Mouse (Mus musculus): ENCODE results near the gene Olfr477. TPM values are rescaled to one million over a fixed set of nuclear protein-coding genes. Genes with fewer than 3 reads are reported as not detected.
"Not testable (repeated sequence)": the region's sequence is repeated elsewhere in the genome, so short reads cannot be mapped to it uniquely, and the experiment has no call there.

Olfr477 gene
- total RNA-seq (2021), result not detected
- long read RNA-seq, experiment 1, result 0 reads
- long read RNA-seq, experiment 2, result 0 reads

DNA sequence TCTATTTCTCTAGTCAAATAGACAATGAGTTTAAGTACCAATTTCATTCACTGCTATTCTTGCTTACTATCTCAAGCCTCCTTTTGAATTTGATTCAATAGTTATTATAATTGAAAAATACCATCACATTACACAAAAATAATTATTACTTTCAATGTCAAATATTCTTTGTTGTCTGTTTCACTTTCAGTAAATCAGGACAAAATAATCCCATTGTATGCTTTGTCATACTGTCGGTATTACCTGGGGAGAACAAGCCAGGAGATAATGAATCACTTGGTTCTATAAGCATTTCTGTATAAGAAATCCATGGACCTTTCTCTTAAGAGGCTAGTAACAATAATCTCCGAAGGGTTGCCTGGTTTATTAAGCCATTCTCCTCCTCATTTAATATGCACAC is at the start of gene Olfr477:
Gene Olfr477 (plus strand): TSS at position 301 of the 400 bp plus-strand sequence.
- no peak for DNase-seq

DNA sequence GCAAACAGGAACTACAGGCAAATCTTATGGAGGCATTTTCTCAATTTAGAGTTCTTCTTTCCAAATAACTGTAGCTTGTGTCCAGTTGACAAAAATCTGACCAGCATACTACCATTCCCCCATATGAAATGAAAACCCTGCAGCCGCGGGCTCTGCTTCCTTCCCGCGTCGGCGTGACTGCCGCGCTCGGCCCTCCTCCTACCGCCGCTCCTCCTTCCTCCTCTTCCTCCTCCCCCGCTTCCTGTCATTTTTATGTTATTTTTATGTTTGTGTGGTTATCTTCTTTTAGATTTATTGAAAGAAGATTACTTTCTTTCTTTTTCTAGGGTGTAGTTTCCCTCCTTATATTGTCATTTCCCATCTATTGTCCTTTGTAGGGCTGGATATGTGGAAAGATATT is 34.0 kb upstream of the Olfr477 start:
- not testable (repeated sequence) for DNase-seq

DNA sequence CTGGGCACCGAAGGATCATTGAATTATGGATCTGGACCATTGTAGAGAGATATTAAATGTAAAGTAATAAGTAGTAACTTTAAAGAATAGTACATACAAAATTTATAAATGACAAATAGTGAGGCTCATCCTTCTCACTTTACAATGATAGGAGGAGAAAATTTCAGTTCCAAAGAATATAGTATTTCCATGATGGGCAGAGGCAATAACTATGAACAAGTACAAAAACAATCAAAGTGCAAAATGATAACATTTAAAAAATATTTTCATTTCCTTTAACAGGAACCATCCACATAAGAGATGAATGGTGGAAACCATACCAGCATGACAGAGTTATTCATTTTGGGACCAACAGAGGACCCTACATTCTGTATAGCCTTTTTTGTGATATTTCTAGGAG is 32.1 kb upstream of the Olfr477 start, which contains the start of gene Olfr474:
Gene Olfr474 (plus strand): TSS at position 301 of the 400 bp plus-strand sequence.
- no peak for DNase-seq

DNA sequence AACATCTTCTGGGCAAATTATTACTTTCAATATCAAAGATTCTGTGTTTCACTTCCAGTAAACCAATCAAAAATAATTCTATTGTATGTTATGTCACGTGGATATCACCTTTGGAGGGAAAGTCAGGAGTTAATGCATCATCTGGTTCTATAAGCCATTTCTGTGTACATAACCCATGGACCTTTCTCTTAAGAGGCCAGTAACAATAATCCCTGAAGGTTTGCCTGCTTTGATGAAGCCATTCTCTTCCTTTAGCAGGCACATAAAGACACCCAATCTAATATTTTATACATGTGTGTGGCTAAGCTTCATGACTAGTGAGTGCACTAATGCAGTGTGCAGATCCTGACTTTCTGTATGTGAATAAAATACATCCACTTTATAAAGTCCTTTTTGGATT is 22.0 kb upstream of the Olfr477 start, which contains the start of gene Olfr476:
Gene Olfr476 (plus strand): TSS at position 301 of the 400 bp plus-strand sequence.
- DNase-seq, result no peak

DNA sequence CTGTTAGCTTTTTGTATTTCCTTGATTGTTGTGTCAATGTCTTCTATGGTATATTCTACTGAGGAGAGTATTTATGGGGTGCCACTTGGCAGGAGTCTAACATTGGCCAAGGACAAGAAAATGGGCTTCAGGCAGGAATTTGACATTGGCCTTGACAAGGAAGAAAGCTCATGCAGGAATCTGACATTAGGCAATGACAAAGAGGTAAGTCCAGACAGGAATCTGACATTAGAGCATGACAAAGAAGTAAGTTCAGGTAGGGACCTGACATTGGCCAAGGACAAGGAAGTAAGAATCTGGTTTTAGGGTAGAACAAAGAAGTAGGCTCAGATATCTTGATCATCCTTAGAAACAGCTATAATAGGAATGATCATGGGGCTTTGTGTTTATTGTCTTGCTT is 27.8 kb downstream of the Olfr477 start:
- DNase-seq, result not testable (repeated sequence)

DNA sequence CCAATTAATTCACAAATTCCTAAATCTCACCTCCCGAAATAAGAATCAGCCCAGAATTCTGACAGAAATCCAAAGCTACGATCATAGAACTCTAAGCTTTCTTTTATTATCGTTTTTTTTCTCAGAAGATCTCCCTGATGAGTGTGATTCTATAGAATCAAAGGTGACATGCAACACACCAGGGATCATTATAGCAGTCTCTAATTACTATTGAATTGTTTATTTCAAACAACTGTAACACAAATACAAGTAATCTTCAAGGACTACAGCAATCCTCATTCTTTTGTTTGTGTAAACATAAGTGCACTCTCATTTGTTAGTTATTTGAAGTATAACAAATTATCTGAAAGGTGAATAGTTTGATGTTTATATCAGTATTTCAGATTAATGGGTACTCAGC is 47.4 kb downstream of the Olfr477 start, which contains the start of gene Olfr478:
Gene Olfr478 (minus strand): TSS at position 101 of the 400 bp plus-strand sequence.
- DNase-seq, result no peak

Other genes starting within 250 kb of the Olfr477 start
- under 1 TPM in 1 of 2 experiments, not detected in 1; 0.23 TPM for gene Cyb5r2, start 228.7 kb upstream of the Olfr477 start, total RNA-seq (2021)
- not detected for gene Ovch2, start 185.5 kb upstream of the Olfr477 start, total RNA-seq (2021)
- gene Olfr467, start 174.4 kb upstream of the Olfr477 start, total RNA-seq (2021), result not detected
- not detected for gene Olfr469, start 161.2 kb upstream of the Olfr477 start, total RNA-seq (2021)
- not detected for gene Olfr470, start 139.2 kb upstream of the Olfr477 start, total RNA-seq (2021)
- gene Olfr472, start 88.8 kb upstream of the Olfr477 start, total RNA-seq (2021), result not detected
- gene Olfr473, start 56.2 kb upstream of the Olfr477 start, total RNA-seq (2021), result not detected
- gene Olfr474, start 32.0 kb upstream of the Olfr477 start, total RNA-seq (2021), result not detected
- gene Olfr476, start 21.9 kb upstream of the Olfr477 start, total RNA-seq (2021), result not detected
- gene Olfr478, start 47.3 kb downstream of the Olfr477 start, total RNA-seq (2021), result not detected
- gene Olfr479, start 64.0 kb downstream of the Olfr477 start, total RNA-seq (2021), result not detected
- not detected for gene Olfr480, start 80.7 kb downstream of the Olfr477 start, total RNA-seq (2021)
- gene Olfr481, start 93.2 kb downstream of the Olfr477 start, total RNA-seq (2021), result not detected
- under 1 TPM; 0.46 to 0.61 TPM for gene Olfr482, start 110.9 kb downstream of the Olfr477 start, total RNA-seq (2021)
- gene Olfr483, start 114.2 kb downstream of the Olfr477 start, total RNA-seq (2021), result not detected
- not detected for gene Olfr484, start 140.8 kb downstream of the Olfr477 start, total RNA-seq (2021)
- not detected for gene Olfr485, start 173.2 kb downstream of the Olfr477 start, total RNA-seq (2021)
- not detected for gene Olfr486, start 186.0 kb downstream of the Olfr477 start, total RNA-seq (2021)
- gene Olfr487, start 227.9 kb downstream of the Olfr477 start, total RNA-seq (2021), result not detected